Mouse (Mus musculus): ENCODE results near the gene Nfia. TPM values are rescaled to one million over a fixed set of nuclear protein-coding genes. Genes with fewer than 3 reads are reported as not detected.
A peak's percentile ranks its signal among the peaks of the same experiment; 100 is the strongest.

Nfia gene
- total RNA-seq, 2 experiments from 2014 or later = 54.8 to 59.7 TPM

DNA sequence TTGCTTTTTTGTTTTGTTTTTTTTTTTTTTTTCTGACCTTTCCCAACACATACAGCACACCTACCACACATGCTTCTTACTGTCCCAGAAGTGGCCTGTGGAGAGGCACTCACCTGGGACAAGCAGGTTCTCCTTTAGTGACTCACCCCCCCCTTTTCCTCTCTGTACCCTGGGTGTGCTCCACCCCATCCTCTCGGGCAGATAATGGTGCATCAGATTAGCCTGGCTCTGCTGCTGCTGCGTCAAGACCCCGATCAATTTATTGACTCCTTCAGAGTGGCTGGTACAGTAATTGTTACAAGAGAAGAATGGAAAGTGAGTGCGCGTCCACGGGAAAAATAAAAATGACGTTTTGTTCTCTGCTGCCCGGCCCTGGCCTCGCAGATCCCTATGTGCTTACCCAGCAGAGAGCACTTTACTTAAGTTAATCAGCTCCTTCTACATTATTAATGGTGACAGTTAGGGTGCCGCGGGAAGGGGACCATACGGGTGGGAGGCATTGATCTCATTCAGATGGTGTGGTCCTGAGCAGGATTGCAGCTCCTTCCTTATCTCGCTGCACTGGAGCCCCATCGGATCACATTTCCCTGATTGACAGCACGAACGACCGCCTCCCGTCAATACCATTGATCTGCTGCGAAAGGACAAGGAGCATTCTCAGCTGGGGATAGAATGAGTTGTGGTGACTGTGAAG is 321.7 kb downstream of the Nfia start:
- no peak for DNase-seq (ENCODE audit: low spot score in 2 of 2)

DNA sequence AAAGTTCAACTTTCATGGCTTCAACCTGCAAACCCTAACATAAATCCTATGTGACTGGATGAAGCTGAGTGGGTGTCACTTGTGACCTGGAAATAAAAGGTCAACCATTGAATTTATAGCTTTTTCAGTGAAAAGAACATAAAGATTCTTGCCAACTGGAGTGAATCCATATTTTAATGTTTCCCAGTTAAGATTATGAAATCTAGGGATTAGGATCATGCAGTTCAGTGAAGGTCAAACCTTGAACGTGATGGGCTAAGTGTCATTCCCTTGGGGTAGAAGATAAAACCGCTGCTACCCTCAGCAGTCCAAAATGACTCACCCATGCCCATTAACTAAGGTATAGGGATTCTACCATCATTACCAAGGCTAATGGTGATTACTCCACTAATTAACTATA is 322.5 kb downstream of the Nfia start:
- no peak for DNase-seq (ENCODE audit: low spot score in 2 of 2)

- DNase-seq (ENCODE audit: low spot score in 2 of 2) = no peak
These were observed 324.6 kb downstream of the Nfia start for GRCm38 (mm10) chr4:98097013-98097566.

DNA sequence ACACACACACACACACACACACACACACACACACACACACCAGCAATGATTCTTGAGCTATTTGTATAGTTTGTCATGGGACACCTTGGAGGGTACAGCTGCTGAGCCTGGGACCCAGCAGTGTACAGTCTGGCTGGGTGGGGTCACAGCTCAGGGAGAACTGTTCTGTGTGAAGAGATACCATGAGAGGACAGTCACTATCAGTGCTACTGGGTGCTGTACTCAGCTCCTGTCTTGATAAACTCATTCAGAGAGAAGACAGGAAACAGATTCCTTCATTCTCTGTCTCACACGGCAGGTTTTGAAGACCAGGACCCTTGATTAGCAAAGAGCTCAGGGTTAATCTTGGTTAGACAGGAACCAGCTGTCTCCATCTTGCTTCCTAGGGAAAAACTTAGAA is 326.1 kb downstream of the Nfia start:
- DNase-seq (ENCODE audit: low spot score in 2 of 2) = no peak

- DNase-seq (ENCODE audit: low spot score in 2 of 2) = no peak
These were observed 326.9 kb downstream of the Nfia start for GRCm38 (mm10) chr4:98099433-98099832.

- no peak for DNase-seq (ENCODE audit: low spot score in 2 of 2)
These were observed 328.9 kb downstream of the Nfia start for GRCm38 (mm10) chr4:98101153-98102096.

DNA sequence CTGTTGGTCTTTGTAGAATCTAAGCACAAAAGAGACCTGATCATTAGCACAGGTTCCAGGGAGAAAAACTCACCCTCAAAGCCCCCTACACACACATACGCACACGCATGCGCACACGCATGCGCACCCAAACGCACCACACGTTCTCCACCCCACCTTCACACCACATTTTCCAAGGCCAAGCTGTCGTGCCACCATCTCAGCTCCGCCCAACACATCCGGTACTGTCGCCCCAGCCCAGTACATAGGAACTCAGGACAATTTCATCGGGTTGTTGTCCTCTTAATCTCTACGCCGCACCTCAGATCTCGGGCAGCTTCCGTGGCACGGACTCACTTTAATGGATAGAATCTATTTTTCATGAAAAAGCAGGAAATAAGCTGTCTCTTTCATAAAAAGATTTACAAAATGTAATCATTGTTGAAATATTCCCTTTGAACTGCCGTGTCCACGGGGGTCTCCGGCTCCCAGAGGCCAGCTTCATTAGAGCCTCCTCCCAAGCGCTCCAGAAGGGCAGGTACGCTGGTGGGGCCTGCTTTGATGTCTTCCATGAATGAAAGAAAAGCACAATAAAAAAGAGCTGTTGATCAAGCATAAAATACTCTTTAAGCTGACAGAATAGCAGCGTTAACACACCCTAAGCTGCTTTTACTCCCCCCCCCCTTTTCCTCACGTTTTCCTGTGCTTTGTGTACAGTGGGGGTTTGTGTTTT is 330.2 kb downstream of the Nfia start:
- peak; percentile 16 to 38 for DNase-seq (ENCODE audit: low spot score in 2 of 2)

DNA sequence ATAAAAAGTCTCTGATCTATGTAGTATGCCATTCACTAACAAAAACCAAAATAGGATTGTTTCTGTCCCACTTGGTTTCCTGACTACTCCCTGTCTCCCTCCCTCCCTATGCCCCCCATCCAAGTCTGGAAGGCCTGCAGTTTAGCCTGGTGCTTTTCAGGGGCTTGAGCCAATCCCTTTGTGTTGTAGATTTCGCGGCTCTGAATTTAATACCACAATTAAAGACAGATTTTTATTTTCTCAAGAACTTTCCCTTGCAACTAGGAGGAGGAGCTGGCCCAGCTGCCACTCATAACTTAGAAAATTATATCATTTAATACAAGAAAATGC is 330.8 kb downstream of the Nfia start:
- no peak for DNase-seq (ENCODE audit: low spot score in 2 of 2)

DNA sequence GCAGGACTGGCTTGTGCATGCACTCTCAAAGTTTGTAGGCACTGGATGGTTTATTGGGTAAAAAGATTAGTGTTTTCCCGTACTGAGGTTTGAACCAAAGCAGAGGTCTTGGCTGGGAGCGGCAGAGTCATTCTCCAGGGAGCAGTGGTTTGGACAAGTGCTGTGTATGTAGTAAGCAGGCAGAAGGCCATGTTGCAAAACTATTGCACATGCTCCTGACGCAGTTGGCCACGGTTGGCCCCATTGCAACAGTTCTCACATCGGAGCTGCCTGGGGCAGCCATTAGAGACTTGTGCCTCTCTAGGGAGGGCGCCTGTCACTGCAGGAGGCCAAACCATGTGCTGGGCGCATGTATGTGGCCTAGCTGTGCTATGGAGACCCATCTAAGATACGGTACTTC is 331.6 kb downstream of the Nfia start:
- no peak for DNase-seq (ENCODE audit: low spot score in 2 of 2)

GRCm38 (mm10) chr4:98104911-98105702 is 332.6 kb downstream of the Nfia start:
- DNase-seq (ENCODE audit: low spot score in 2 of 2) = no peak

DNA sequence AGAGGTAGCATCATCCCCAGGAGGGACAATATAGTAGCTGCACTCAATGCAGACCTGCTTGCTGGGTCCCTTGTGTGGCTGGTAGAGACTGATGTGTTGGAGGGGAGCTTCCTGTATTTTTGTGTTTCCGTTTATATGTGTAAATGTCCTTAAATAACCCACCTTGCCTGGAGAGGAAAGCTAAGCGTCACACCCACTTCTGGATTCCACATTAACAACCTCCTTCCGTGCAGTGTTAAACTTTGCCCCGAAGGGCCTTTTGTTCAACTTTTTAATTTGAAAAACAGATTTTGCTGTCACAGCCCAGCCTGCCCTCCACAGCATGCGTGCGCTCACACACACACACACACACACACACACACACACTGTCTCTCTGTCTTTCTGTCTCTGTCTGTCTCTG is 333.4 kb downstream of the Nfia start:
- DNase-seq (ENCODE audit: low spot score in 2 of 2) = no peak

DNA sequence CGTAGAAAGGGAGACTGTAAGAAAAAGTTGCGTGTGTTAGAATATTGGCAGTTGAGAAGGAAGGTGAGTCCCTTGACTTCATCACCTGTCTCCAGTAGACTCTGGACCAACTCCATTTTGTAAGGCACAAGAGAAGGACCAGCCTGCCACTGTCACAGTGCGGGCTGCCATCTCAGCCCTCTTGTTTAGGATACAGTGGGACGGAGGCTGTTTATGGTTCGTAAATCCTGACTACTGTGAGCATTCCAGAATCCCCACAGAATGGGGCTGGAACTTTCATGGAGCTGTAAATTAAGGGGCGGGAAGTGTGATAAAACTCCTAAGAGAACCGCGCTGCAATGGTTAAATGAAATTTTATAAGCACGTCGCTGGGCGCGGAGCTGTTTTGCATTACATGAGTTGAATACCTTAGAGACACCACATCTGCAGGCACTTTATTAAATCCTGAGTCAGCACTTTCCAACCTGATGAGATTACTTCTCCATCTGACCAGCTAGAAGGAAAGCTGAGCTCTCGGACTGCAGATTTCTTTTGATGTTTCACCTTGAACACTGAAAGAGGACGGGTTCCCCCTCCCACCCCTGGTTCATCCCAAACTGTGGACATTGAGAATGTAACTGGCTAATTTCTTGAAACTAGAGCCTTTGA is 334.0 kb downstream of the Nfia start:
- DNase-seq (ENCODE audit: low spot score in 2 of 2) = no peak

GRCm38 (mm10) chr4:98107093-98107453 is 334.5 kb downstream of the Nfia start:
- DNase-seq (ENCODE audit: low spot score in 2 of 2) = no peak

DNA sequence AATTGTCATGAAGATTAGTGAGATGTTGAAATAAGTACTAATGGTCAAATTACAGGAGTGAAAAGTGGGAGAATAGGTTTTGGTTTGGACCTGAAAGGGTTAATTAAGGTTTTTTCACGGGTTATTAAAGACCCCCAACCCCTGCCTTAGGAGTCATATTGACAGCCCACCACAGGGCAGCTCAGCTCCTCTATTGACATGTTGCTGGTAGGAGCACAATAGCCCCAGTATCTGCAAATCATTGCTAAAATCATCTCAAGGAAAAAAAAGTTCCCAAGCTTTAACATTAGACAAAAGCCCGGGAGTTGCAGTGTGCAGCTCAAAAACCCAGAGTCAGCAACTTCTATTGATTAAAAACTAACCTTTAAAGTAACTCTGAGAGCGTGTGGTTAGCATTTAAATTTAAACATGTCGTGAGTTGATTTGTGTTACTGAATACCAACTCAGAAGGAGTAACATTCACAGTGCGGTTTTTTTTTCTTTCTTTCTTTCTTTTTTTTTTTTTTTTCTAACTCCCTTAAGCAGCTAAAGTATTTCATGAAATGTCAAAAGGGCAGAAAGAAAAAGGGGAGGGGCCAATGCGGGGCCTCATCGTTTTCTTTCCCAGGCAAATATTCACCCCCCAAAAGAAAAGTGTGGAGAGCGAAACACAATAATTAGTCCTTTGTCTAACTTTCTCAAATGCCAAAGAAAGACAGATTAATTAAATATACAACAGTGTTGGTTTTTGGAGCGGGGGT is 335.6 kb downstream of the Nfia start:
- DNase-seq (ENCODE audit: low spot score in 2 of 2) = no peak

- no peak for DNase-seq (ENCODE audit: low spot score in 2 of 2)
These were observed 336.1 kb downstream of the Nfia start for GRCm38 (mm10) chr4:98108676-98109016.

DNA sequence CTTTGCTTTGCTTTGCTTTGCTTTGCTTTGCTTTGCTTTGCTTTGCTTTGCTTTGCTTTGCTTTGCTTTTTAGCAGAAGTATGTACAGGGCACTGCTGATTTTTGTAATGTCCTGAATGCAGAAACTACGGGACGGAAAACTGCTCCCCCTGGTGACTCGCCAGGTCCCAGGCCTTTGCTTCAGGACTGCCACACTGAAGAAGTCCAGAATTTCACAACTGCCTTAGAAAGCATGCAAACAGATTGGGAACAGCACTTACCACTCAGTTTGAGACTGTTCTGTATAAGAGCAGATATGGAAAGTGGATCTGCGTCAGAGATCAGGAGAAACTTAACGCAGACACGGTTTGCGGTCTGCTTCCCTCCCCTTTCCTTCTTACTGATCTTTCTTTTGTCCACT is 336.5 kb downstream of the Nfia start:
- DNase-seq (ENCODE audit: low spot score in 2 of 2) = peak; percentile 23 to 26

DNA sequence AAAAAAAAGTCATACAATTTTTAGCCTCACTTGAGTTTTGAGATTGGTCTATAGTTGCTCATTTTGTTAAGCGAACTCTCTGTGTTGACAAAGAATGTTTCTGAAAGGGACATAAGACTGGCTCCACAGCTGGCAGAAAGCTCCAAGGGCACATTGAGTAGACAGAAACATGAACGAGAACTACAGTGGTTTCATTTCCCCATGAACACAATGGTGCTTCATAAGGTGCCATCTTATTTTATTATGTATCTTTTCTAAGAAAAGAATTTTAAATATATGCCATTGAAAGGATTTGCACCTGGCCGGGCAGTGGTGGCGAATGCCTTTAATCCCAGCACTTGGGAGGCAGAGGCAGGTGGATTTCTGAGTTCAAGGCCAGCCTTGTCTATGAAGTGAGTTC is 337.4 kb downstream of the Nfia start:
- no peak for DNase-seq (ENCODE audit: low spot score in 2 of 2)

DNA sequence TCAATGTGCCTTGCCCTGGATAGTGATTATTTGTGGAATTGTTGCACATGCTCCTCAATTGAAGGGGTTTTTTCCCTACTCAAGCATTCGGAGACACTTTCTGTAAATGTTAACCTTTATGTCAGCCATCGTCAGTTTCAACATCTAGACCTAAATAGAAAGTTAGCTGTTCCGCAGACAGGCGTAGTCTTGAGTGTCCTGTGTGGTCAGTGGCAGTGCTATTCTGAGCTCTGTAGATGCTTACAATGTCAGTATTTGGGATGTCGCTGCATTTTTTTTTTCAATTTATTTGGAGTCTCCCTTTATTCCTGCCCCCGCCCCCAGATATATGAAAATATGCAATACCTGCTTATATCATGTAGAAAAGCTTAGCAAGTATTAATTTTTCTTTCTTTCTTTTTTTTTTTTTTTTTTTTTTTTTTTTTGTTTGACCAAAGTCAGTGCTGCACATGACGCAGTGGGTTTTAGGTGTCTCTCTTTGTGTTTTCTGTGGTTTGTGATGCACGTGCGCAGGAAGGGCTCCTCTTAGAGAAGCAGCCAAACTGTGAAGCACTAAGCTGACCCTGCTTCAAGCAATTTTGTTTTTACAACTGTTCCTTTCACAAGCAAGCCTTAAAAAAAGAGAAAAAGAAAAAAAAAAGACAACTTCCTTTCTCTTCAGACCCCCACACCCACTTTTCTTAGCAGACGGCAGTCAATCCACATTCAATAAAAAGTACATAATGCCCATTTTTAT is 340.9 kb downstream of the Nfia start:
- DNase-seq (ENCODE audit: low spot score in 2 of 2) = no peak

DNA sequence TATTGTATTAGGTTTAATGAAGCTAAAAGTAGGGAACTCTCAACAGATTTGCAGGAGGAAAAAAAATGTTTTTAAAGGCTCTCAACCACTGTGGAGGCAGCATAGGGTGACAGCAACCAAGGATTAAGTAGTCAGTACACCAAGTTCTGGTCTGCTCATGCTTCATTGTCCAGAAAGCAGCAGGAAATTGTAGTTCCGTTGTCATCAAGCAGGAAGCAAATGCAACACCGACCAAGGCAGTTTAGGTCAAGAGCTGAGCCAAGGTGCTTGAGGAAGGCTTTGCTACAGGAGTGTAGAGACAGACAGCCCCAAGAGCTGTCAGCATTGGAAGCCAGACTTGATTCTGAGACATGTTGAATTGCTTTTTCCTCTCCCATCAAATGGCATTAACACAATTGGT is 342.4 kb downstream of the Nfia start:
- no peak for DNase-seq (ENCODE audit: low spot score in 2 of 2)

All from left cerebral cortex, adult 18-20 months (tissue).